Mouse (Mus musculus): Measurements from ENCODE around the gene Wdfy2.

- TF ChIP-seq CTCF (IDR thresholded peaks at IDR 0.05): no peak
- TF ChIP-seq POLR2A (IDR thresholded peaks at IDR 0.05; ENCODE audit: insufficient read depth, low read depth, low read length): no peak
Measured at GRCm38 (mm10) chr14:62935361-62935760, 97.9 kb downstream of the Wdfy2 start.
